Mouse (Mus musculus) spleen, postnatal 10 days (tissue): ENCODE results near the gene Cd44.

Experiments
- DNase-seq, 2 experiments: peaks; one replicate each; pipeline ENCODE4 v3.0.0; 2021 to 2022; ENCODE audit warnings: low spot score in 2 of 2

The Cd44 gene

DNA sequence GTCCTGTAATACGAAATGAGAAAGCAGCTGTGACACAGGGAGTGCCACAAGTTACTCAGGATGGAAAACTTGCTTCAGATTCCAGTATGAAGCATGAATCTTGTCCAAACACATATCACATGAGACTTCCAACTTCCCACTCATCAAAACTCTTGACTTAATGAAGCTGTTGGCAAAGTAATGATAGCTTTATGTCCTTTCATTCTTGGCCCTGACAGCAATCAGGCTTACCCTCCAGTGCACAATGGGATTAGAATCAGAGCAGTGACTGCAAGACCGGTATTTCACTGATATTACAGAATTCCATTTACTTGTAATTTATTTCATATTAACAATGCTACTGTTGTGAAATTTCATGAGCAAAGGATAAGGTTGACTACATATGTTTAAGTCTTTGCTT lies 137.5 kb downstream of the Cd44 start:
- DNase-seq = no peak

DNA sequence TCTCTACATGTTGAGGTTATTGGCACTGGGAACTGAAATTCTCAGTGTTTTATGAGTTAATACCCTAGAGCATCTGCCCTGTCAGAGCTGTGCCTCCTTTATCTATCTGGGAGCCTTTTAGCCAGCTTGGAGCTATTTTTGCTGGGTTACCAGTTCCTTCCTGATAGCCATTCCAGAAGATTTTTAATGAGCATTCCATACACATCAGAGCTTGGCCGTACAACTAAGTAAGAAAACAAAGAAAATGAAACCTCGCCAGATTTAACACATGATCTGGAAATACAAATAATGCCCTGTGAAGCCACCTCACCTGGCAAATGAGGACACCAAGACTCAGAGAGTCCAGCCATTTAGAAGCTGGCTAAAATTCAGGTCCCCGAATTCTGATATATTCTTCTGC lies 138.3 kb downstream of the Cd44 start:
- no peak for DNase-seq
